Mouse (Mus musculus): ENCODE measurements around the gene Myof.
A peak's percentile ranks its signal among the peaks of the same experiment; 100 is the strongest.

Myof gene

DNA sequence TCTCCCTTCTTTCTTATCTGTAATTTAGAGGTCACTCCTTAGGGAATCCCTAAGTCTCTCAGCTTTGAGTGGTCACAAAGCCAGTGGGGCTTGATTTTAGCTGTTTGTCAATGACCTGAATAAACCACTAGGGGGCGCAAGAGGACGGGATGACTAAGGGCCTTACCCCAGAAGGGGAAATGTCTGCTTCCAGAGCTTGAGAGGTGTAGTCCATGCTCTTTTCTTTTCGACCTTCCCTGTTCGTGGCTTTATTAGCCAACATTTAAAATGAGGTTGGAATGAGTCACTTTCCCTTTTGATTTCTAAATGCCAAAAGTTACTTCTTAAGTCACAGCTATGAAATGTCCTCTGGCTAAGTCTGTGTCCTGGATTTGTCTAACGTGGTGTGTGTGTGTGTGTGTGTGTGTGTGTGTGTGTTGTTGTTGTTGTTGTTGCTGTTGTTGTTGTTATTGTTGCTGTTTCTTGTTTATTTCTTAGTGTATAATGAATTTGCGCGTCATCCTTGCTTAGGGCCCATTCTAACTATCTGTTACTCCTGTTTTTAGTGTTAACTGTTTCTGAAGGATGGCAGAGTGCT is 87.9 kb downstream of the Myof start:
- ATAC-seq (ENCODE audit: insufficient number of reproducible peaks, low FRiP score, low TSS enrichment) = peak; percentile 89

DNA sequence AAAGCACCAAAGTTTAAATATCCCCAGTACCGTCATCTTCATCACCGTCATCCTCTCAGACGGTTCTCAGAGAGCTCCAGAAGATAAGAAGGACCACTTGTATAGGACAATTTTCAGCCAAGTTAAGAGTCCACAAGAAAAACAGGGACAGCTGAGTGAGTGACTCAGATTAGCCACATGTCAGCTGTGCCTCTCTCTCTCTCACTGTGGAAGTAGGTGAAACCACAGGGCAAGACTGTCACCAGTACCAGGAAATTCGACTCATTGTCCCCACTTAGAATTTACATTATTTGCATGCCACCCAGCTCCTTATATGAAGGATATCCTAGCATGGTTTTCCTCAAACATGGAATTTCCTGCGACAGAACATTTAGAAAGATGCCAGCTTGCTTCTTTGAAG is 88.6 kb downstream of the Myof start:
- no peak for ATAC-seq (ENCODE audit: insufficient number of reproducible peaks, low FRiP score, low TSS enrichment)

DNA sequence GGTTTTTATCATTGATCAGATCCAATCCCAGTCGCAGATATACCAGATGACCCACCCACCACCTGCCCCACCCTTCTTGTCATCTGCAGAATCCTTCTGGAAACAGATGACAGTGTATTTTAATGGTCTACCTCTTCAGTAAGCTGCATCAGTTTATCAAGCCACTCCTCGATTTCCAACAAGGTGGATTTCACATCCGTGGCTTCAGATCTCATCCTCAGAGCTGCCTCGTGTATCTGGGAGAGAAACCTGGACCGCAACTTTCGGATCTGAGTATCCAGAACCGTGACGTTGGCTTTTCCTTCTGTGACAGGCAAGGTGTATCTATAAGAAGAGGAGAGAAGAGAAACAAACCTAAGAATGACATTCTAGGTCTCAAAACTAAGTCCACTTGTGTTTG is 89.1 kb downstream of the Myof start:
- no peak for ATAC-seq (ENCODE audit: insufficient number of reproducible peaks, low FRiP score, low TSS enrichment)

DNA sequence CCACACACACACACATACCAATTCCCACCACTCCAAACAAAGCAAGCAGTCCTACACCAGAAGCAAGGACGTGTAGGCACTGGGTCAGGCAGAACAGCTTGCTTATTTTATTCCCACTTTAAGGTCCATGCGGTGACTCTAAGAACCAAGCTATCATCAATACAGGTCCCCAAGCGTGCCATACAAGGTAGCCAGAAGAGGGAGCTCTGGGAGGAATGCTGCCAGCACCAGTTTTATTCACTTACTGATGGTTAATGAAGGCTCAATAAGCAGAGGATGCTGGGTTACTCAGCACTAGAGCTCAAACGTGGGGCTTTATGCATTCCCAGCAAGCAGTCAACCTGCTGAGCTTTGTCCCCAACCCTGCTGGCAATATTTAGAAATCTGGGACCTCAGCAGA is 96.7 kb downstream of the Myof start:
- ATAC-seq (ENCODE audit: insufficient number of reproducible peaks, low FRiP score, low TSS enrichment) = no peak

DNA sequence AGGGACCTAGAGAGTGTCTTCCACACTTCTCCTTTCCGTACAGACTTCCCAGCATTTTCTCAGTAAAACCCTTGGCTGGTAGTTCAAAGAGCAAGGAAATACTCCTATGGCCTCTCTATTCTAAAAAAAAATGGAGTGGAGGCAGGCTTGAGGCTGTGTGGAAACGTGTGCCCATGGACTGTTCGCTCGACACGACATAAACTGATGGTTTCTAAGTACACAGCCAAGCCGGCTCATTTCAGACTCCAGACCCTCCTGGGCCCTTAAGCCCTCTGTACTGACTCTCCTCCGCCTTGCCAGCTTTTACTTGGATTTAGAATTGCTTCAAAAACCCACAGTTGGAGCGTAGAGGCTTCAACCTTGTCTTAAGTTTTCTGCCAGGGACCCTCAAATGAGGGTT is 97.3 kb downstream of the Myof start:
- no peak; the same call in 1 of the 2 replicates for ATAC-seq (ENCODE audit: insufficient number of reproducible peaks, low FRiP score, low TSS enrichment)

DNA sequence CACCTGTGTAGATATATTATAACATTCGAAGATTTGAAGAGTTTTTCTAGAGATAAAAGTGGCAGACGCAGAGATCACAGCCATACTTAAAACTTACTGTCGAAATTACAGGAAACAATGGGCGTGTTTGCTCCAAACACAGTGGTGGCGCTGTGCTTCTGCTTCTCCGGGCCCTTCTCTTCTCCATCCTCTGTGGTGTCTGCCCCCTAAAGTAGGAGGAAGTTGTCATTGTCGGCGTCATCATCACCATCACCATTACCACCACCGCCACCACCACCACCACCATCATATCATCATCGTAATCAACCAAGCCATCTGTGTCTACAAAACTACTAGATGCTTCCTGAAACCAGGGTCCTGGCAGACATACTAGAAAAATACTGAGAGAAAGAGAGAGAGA is 104.2 kb downstream of the Myof start:
- no peak for ATAC-seq (ENCODE audit: insufficient number of reproducible peaks, low FRiP score, low TSS enrichment)

DNA sequence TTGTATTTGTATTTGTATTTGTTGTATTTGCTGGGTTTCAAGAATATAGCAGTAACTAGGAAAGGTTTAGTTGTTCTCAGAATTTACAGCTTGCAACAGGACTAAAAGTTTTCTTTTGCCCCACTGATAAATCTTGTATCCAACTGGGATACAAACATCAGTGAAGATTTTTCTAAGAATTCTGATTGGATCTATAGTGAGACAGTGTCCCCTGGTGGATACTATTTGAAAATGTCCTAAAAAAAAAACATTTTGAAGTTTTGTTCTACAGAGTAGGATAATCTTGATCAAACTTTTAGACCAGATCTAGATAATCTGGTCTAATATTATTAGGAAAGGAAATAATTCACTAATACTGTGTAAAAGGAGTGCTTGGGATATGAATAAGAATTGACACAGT is 106.3 kb downstream of the Myof start:
- no peak for ATAC-seq (ENCODE audit: insufficient number of reproducible peaks, low FRiP score, low TSS enrichment)

DNA sequence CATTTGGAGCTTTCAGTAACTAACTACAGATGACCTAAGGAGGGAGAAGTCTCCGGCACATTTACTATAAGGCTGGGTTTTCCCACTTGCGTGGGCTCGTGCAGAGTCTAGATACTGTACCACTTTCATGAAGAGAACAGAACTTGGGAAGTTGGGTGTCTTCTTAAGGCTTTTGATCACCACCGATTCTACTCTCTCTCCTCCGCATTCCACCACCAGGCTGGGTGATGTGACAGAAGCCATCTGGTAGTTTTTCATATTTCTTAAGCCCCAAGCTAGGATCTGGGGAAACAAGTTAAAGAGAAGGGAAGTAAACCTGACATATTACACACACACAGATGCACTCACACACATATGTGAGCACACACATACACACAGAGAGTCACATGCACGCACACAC is 108.7 kb downstream of the Myof start:
- no peak for ATAC-seq (ENCODE audit: insufficient number of reproducible peaks, low FRiP score, low TSS enrichment)

DNA sequence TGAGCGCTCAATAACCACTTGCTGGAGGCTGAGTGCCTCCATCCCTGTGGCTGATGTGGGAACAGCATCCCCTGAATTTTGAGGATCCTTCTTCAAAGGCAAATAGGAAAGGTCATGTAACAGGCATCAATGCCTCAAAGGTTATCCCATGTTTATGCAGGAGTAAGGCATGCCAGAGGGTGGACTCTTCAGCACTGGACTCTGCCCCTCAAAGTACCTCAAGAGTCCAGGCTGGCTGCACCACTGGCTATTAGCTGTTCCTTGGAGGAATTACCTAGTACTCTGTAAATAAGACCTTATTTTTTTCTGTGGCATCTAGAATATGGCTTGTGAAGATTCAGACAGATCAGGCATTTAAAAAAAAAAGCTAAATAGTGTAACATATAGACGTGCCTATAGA is 111.2 kb downstream of the Myof start:
- no peak for ATAC-seq (ENCODE audit: insufficient number of reproducible peaks, low FRiP score, low TSS enrichment)

DNA sequence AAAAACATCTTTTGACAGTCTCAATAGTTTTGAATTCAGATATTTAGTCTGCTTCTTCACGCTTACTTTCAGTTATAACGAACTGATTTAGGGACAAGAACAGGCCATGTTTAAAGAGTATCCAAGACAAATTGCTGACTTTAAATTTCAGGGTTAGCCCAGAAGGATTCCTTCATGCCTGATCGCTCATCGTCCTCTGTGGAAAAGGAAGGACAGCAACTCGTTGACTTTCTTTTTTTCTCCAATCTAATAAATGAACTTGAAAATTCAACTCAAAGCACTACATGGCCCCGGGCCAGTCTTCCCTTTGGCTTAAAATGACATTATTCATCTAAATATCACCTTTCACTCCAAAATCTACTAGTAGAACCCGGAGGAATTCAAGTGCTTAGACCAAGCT is 115.5 kb downstream of the Myof start:
- no peak for ATAC-seq (ENCODE audit: insufficient number of reproducible peaks, low FRiP score, low TSS enrichment)

DNA sequence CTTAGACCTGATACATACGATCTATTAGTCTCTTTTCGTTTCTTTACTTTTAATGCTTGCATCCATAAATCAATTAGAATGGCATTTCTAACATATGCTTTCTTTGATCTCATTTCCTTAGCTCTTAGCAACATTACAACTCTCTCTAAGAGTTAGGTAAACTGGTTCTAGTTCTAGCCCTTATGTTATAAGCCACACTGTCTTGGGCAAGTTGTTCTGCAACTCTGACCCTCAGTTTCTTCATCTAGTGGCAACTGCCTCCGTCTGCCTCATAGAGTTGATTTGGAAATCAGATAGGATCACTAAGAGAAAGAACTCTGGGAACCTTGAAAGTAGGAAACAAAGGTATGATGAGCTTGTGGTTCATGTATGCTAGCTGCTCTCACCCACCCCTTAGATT is 118.1 kb downstream of the Myof start:
- ATAC-seq (ENCODE audit: insufficient number of reproducible peaks, low FRiP score, low TSS enrichment) = no peak

DNA sequence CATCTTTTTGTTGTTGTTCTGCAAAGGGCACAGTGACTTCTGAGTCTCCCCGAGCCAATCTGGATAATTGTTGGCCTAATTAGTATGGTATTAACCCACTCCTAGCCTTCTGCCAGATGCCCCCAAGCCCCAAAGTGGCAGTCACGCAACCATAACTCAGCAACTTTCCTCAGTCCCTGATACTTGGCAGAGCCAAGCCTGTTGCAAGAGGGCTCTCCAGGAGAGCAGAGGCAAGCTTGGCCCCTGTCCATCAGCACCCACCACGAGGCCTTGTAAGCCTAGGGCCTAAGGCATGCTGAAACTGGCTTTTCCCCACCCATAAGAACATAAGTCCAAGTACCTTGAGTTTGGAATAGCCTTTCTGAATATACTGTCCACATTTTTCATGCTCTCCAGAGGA is 119.1 kb downstream of the Myof start:
- ATAC-seq (ENCODE audit: insufficient number of reproducible peaks, low FRiP score, low TSS enrichment) = no peak

DNA sequence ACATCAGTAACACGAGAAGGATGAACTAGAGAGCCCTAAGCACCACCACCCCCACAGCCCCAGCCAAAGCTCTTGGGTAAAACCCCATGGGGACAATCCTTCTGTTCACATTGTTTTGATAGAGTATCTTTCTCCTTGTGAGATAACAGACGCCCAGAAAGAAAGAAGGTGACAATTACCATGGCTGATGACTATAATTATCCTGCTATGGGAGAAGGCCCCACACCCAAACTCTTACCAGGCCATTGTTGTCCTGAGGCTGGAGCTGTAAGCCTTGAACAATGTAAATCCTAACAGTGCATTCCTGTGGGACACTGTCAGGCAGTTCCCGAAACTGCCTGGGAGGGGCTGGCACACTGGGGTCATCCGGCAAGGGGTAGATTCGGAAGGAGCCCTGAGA is 122.3 kb downstream of the Myof start:
- ATAC-seq (ENCODE audit: insufficient number of reproducible peaks, low FRiP score, low TSS enrichment) = no peak

DNA sequence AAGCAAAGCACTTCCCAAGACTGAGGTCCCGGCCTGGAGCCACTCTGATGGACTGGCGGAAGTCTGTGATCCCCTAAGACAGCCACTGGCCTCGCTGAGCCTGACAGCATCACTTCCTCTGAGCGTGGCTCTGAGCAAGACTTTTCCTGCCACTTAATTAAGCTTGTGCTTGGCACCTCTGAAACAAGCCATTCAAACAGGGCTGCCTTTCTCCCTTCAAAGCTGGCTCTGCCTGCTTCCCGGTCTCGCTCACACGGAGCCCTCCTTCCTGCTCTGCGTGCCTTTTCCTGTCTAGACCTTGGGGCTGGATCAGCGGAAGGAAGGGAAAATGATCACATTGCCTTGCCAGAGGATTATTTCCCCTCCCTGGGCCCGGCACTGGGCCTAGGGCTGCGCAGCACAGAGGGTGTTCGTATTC is 124.9 kb downstream of the Myof start:
- ATAC-seq (ENCODE audit: insufficient number of reproducible peaks, low FRiP score, low TSS enrichment) = no peak

DNA sequence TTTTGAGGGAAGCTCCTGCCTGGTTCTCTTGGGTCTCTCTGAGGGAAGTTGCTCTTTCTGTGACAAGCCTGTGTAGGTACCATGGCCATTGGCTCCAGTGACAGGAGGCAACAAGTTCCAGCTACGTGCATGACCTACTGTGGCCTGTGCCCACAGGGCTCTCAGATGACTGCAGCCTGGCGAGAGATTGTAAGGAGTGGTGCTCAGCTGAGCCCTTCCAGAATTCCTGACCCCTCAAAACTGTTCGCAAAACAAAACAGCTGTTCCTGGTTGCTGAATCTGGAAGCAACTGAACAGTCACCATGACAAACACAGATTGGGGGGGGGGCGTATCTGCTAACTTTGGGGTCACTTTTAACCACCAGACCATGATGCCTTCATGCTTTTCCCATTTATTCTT is 129.1 kb downstream of the Myof start:
- ATAC-seq (ENCODE audit: insufficient number of reproducible peaks, low FRiP score, low TSS enrichment) = no peak

DNA sequence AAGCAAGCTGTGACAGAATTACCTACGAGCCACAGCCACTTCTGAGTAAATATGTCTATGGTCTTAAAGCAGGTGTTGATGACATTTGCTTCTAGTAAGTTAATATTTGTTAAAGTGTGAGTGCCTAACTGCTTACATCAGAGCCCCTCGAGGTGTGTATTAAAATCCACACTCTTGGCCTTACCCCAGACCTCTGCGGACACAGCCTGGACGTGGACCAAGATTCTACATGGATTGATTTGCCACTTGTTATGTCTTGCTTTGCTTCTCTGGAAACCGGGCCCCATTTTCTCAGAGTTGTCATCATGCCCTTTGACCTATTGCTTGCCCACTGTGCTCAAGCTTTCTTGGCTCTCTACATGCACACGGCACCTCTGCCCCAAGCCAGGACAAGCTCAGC is 130.9 kb downstream of the Myof start:
- ATAC-seq (ENCODE audit: insufficient number of reproducible peaks, low FRiP score, low TSS enrichment) = no peak

DNA sequence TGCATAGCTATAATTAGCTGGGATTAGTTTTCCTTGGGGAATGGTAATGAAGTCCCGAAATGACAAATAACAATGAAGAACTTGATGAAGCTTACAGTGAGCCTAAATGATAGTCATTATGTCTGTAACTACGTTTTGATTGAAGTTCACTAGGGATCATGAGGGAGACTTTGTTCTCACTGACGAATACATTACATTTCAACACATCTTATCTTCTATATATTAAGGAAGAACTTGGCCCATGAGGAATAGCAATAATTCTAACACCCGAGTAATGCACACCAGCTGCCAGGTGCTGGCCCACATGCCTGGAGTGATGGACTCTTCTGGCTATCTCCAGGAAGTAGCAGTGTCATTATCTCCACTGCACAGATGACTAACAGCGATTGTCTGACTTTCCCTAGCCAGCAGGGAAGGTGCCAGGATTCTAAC is 133.5 kb downstream of the Myof start:
- no peak for ATAC-seq (ENCODE audit: insufficient number of reproducible peaks, low FRiP score, low TSS enrichment)

DNA sequence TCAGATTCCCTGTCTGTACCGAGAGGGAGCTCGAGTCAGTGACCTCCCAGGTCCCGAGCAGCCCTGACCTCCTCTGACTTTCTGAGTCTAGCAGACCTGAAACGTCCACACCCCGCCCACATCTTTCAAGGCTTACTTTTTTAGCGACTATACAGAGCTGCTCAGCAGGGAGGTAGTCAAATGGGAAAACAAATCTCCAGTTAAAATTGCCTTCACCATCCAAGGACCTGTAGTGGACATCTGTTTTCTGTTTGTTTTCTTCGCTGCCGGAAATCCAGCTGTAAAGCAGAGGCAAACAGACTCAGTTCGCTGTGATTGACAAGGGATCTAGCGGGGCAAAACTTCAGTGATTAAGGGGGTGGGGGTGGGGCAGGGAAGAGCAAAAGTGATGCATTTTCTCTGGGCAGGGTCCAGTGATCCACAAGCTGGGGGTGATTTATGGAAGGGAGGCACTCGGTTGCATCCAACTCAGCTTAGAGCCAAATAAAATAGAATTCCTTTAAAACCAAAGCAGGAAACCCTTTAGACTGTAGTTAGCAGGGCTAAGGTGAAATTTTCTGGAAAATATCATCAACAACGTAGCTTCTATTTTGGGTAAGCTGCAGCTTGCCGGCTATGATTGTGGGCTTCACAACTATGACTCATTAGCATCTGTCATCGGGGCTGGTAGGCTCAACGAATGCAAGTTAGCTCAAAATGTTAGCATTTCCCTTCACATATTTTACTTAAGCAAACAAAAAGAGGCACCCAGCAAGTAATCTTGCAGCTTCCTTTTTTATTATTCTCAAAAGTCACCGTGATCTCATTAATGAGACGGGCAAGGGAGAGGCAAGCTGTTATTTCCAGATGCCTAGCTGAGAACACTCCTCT is 135.7 kb downstream of the Myof start:
- no peak for ATAC-seq (ENCODE audit: insufficient number of reproducible peaks, low FRiP score, low TSS enrichment)

DNA sequence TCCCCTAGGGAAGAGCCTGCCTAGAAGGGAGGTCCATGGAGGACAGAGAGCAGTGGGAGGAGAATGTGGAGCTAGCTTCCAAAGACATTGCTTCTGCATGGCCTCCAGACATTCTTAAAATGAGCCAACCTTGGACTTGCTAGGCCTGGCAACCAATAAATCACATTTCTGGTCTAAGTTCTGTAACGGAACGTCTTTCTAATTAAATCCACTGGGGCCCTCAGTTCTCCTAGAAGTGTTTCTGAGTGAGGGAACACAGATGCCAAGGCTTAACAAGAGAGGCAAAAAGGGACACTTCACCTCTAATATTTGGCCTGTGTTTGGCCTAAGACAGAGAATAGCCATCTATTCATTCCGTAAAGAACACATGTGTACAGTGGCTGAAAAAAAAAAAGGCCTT is 136.5 kb downstream of the Myof start:
- ATAC-seq (ENCODE audit: insufficient number of reproducible peaks, low FRiP score, low TSS enrichment) = no peak

DNA sequence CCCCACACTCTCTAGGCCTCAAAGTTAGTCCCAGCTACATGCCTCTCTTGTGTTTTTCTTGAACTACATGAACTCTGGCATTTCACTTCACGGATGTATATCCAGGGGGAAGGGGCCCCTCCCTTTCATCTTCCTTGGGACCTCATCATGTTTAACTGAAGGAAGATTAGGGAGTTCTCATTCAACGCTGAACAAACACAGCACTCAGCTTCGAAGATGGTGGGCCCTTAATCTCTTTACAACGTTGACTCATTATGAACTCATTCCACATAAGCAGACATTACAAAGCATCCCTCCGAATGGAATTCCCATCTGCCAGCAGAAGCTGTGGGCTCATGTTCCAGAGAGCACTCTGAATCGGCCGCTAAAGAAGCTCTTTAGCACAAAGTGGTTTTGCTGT is 147.3 kb downstream of the Myof start:
- no peak for ATAC-seq (ENCODE audit: insufficient number of reproducible peaks, low FRiP score, low TSS enrichment)

DNA sequence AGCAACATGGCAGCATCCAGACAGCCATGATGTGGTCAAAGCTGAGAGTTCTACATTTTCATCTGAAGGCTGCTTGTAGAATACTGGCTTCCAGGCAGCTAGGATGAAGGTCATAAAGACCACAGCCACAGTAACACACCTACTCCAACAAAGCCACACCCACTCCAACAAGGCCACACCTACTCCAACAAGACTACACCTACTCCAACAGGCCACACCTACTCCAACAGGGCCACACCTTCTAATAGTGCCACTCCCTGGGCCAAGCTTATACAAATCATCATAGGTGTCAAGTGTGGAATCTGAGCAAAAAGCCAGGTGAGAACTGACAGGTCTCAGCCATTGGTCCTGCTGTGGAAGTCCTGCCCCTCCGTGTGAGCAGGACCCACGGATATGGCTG is 152.4 kb downstream of the Myof start:
- ATAC-seq (ENCODE audit: insufficient number of reproducible peaks, low FRiP score, low TSS enrichment) = no peak

Data from cerebellum, adult (tissue).